Mouse (Mus musculus) bone marrow macrophage, adult 2 months (primary cell): ENCODE data around the gene Chmp1a. TPM values are rescaled to one million over a fixed set of nuclear protein-coding genes. Genes with fewer than 3 reads are reported as not detected.

ENCODE experiments used
- H3K27ac ChIP-seq: 2 replicates; pipeline ENCODE4 v1.5.1; 2012; ENCODE audit warnings: low read depth, low read length; ENCODE audit not compliant: insufficient read depth
- H3K4me1 ChIP-seq: 2 replicates; pipeline ENCODE4 v1.6.1; 2012; ENCODE audit warnings: low read length; ENCODE audit not compliant: control insufficient read depth, insufficient read depth
- H3K4me3 ChIP-seq: 2 replicates; pipeline ENCODE4 v1.5.1; 2012; ENCODE audit warnings: mild to moderate bottlenecking, low read length, moderate library complexity; ENCODE audit not compliant: insufficient read depth
- CTCF ChIP-seq: IDR thresholded peaks from 2 replicates; pipeline ENCODE4 v1.5.1; 2012; ENCODE audit warnings: low read depth, mild to moderate bottlenecking, low read length, moderate library complexity
- POLR2A ChIP-seq: IDR thresholded peaks from 2 replicates; pipeline ENCODE4 v1.6.1; 2012; ENCODE audit warnings: mild to moderate bottlenecking, low read depth, low read length, borderline replicate concordance
- polyA plus RNA-seq: library from polyadenylated mRNA; stranded (reverse); fragments of >200 nt; gene quantifications from 2 replicates; pipeline ENCODE4 v1.2.4, GENCODE M21; 2012; ENCODE audit not compliant: missing spikeins, insufficient read depth, insufficient read length

Chmp1a gene
- polyA plus RNA-seq, 1 experiment, result 102 TPM

- TF ChIP-seq CTCF (no peak), POLR2A (no peak)
- Histone ChIP-seq H3K4me3 (no peak overlapping the region), H3K27ac (no peak overlapping the region)
Observed at GRCm38 (mm10) chr8:123247748-123248147, 35.2 kb upstream of the Chmp1a start.

GRCm38 (mm10) chr8:123245543-123245942 is 33.0 kb upstream of the Chmp1a start:
- Histone ChIP-seq H3K27ac (no peak overlapping the region), H3K4me3 (no peak overlapping the region), H3K4me1 (peaks cover 23% of the 10 kb centered on the region)
- no peak for TF ChIP-seq POLR2A
- no peak for TF ChIP-seq CTCF

More at GRCm38 (mm10) chr8:123247748-123248147, 35.2 kb upstream of the Chmp1a start:
- H3K4me1 ChIP-seq, result peaks cover 45% of the 10 kb centered on the region

GRCm38 (mm10) chr8:123244382-123244781 is 31.8 kb upstream of the Chmp1a start:
- peaks cover 14% of the 10 kb centered on the region for H3K4me1 ChIP-seq
- H3K27ac ChIP-seq, result no peak overlapping the region
- TF ChIP-seq POLR2A (no peak), CTCF (no peak)
- H3K4me3 ChIP-seq, result no peak overlapping the region

- H3K4me3 ChIP-seq, result no peak overlapping the region
- H3K4me1 ChIP-seq, result peaks cover 3% of the 10 kb centered on the region
- H3K27ac ChIP-seq, result no peak overlapping the region
- 0 out of 2 replicates have a peak, but pooled peaks have one; percentile 10 for TF ChIP-seq CTCF
- TF ChIP-seq POLR2A, result no peak
Observed at GRCm38 (mm10) chr8:123243053-123243452, 30.5 kb upstream of the Chmp1a start.

GRCm38 (mm10) chr8:123242107-123242923 is 29.8 kb upstream of the Chmp1a start:
- H3K4me1 ChIP-seq, result no peaks in the 10 kb centered on the region
- TF ChIP-seq POLR2A (no peak), CTCF (no peak)
- H3K27ac ChIP-seq, result no peak overlapping the region
- H3K4me3 ChIP-seq, result no peak overlapping the region

GRCm38 (mm10) chr8:123239398-123239797 is 26.8 kb upstream of the Chmp1a start:
- TF ChIP-seq POLR2A (no peak), CTCF (no peak)
- Histone ChIP-seq H3K4me3 (no peak overlapping the region), H3K27ac (no peak overlapping the region), H3K4me1 (no peaks in the 10 kb centered on the region)

- Histone ChIP-seq H3K4me1 (no peaks in the 10 kb centered on the region), H3K27ac (no peak within 1 kb of the TSS), H3K4me3 (peak within 1 kb of the TSS; percentile 76)
- TF ChIP-seq POLR2A (no peak), CTCF (no peak)
Observed at GRCm38 (mm10) chr8:123235520-123236497, 23.2 kb upstream of the Chmp1a start, which contains the start of gene Spata2l. Gene Spata2l, minus strand, starts transcription at chr8:123236233.

GRCm38 (mm10) chr8:123234918-123235519 is 22.5 kb upstream of the Chmp1a start:
- Histone ChIP-seq H3K4me3 (peak overlapping the region; percentile 76), H3K4me1 (no peaks in the 10 kb centered on the region), H3K27ac (no peak overlapping the region)
- TF ChIP-seq POLR2A (no peak), CTCF (no peak)

- H3K4me1 ChIP-seq, result no peaks in the 10 kb centered on the region
- TF ChIP-seq POLR2A, result no peak
- TF ChIP-seq CTCF, result no peak
- H3K27ac ChIP-seq, result no peak overlapping the region
- no peak overlapping the region for H3K4me3 ChIP-seq
Observed at GRCm38 (mm10) chr8:123233760-123234159, 21.2 kb upstream of the Chmp1a start.

- no peak for TF ChIP-seq POLR2A
- no peak for TF ChIP-seq CTCF
- H3K27ac ChIP-seq, result no peak overlapping the region
Observed at GRCm38 (mm10) chr8:123233300-123233699, 20.7 kb upstream of the Chmp1a start.

More at GRCm38 (mm10) chr8:123233300-123233699, 20.7 kb upstream of the Chmp1a start:
- Histone ChIP-seq H3K4me3 (no peak overlapping the region), H3K4me1 (no peaks in the 10 kb centered on the region)
